Mouse (Mus musculus): Measurements from ENCODE around the gene Sco1.
"Not testable (repeated sequence)": the region's sequence is repeated elsewhere in the genome, so short reads cannot be mapped to it uniquely, and the experiment has no call there.

The Sco1 gene

GRCm38 (mm10) chr11:67052321-67052952 lies at the start of gene Sco1, which contains the start of gene Adprm:
Gene Sco1, plus strand, starts transcription at chr11:67052670.
Gene Adprm, minus strand, starts transcription at chr11:67052594.
- peak; percentile 81 for DNase-seq (ENCODE audit: low spot score in 2 of 2)

- no peak for DNase-seq (ENCODE audit: low spot score in 2 of 2)
These were observed 49.6 kb upstream of the Sco1 start for GRCm38 (mm10) chr11:67002911-67003310.

- DNase-seq (ENCODE audit: low spot score in 2 of 2) = no peak
These were observed 44.5 kb upstream of the Sco1 start for GRCm38 (mm10) chr11:67007961-67008360.

- DNase-seq (ENCODE audit: low spot score in 2 of 2) = no peak
These were observed 43.9 kb upstream of the Sco1 start for GRCm38 (mm10) chr11:67008528-67008927.

- DNase-seq (ENCODE audit: low spot score in 2 of 2) = no peak
These were observed 42.0 kb upstream of the Sco1 start for GRCm38 (mm10) chr11:67010430-67010829.

- no peak for DNase-seq (ENCODE audit: low spot score in 2 of 2)
These were observed 40.8 kb upstream of the Sco1 start for GRCm38 (mm10) chr11:67011635-67012034.

- DNase-seq (ENCODE audit: low spot score in 2 of 2) = no peak
These were observed 34.5 kb upstream of the Sco1 start for GRCm38 (mm10) chr11:67017801-67018591.

- DNase-seq (ENCODE audit: low spot score in 2 of 2) = no peak
These were observed 32.6 kb upstream of the Sco1 start for GRCm38 (mm10) chr11:67019711-67020475.

GRCm38 (mm10) chr11:67020948-67021347 lies 31.5 kb upstream of the Sco1 start:
- DNase-seq (ENCODE audit: low spot score in 2 of 2) = peak in 1 of 2 experiments; percentile 49

- no peak for DNase-seq (ENCODE audit: low spot score in 2 of 2)
These were observed 29.9 kb upstream of the Sco1 start for GRCm38 (mm10) chr11:67022354-67023115.

- not testable (repeated sequence) for DNase-seq (ENCODE audit: low spot score in 2 of 2)
These were observed 29.3 kb upstream of the Sco1 start for GRCm38 (mm10) chr11:67023191-67023590.

GRCm38 (mm10) chr11:67023802-67024340 lies 28.6 kb upstream of the Sco1 start:
- DNase-seq (ENCODE audit: low spot score in 2 of 2) = no peak

- DNase-seq (ENCODE audit: low spot score in 2 of 2) = peak; percentile 57 to 73
These were observed 27.5 kb upstream of the Sco1 start, which contains the start of gene Tmem220 for GRCm38 (mm10) chr11:67024867-67025477. Gene Tmem220, plus strand, starts transcription at chr11:67025154.

GRCm38 (mm10) chr11:67030904-67031602 lies 21.4 kb upstream of the Sco1 start:
- no peak for DNase-seq (ENCODE audit: low spot score in 2 of 2)

- no peak for DNase-seq (ENCODE audit: low spot score in 2 of 2)
These were observed 20.9 kb upstream of the Sco1 start for GRCm38 (mm10) chr11:67031603-67031915.

- DNase-seq (ENCODE audit: low spot score in 2 of 2) = no peak
These were observed 17.5 kb upstream of the Sco1 start for GRCm38 (mm10) chr11:67034775-67035485.

GRCm38 (mm10) chr11:67036229-67036628 lies 16.2 kb upstream of the Sco1 start:
- DNase-seq (ENCODE audit: low spot score in 2 of 2) = no peak

- no peak for DNase-seq (ENCODE audit: low spot score in 2 of 2)
These were observed 15.6 kb upstream of the Sco1 start for GRCm38 (mm10) chr11:67036892-67037291.

GRCm38 (mm10) chr11:67039799-67040198 lies 12.7 kb upstream of the Sco1 start:
- no peak for DNase-seq (ENCODE audit: low spot score in 2 of 2)

GRCm38 (mm10) chr11:67040483-67040882 lies 12.0 kb upstream of the Sco1 start:
- DNase-seq (ENCODE audit: low spot score in 2 of 2) = no peak
